Mouse (Mus musculus): ENCODE data around the gene Adra1b.

Gene Adra1b

GRCm38 (mm10) chr11:43823349-43823748 lies 77.7 kb downstream of the Adra1b start:
- in situ Hi-C loops (cut with MboI; ENCODE audit: low sequenced_read_pairs), result no loop called here

GRCm38 (mm10) chr11:43820552-43821460 lies 80.2 kb downstream of the Adra1b start:
- in situ Hi-C loops (cut with MboI; ENCODE audit: low sequenced_read_pairs), result no loop called here

DNA sequence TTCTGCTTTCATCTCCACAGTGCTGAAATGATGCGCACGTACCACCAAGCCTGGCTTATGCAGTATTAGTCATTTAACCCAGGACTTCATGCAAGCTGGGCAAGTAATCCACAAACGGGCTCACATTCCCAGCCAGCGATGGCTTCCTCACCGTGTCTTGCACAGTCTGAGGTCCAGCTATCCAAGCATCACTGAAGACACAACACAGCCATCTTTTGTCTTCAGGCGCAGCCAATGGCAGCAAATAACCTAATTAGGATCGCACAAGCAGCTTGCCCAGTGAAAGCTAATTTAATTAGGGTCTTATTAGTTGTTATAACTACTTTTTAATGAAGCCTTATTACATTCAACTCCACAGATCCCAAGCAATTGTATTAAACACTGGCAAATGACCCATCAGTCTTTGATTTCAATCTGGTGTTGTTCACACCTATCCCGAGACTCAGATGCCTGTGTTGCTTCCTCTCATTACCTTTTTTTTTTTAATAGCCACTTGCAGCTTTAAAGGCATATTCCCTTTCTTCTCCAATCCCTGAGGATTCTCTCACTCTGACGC lies 83.6 kb downstream of the Adra1b start:
- in situ Hi-C loops (cut with MboI; ENCODE audit: low sequenced_read_pairs), result no loop called here

DNA sequence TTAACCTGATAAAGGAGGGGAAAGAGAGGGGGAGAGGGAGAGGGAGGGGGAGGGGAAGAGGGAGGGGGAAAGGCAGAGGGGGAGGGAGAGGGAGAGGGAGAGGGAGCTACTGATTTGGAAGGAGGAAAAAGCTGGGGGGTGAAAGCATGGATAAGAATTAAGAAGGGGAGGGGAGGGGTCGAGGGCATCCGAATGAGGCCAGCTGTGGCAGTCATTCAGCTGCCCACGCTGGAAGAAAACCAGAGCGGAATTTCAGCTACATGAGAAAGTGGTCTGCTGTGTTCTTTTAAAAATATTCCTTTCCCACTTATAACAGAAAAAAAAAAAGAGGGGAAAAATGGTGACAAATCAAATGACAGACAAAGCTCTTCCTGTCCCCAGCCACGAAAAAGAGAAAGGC lies 88.5 kb downstream of the Adra1b start:
- in situ Hi-C loops (cut with MboI; ENCODE audit: low sequenced_read_pairs), result no loop called here

DNA sequence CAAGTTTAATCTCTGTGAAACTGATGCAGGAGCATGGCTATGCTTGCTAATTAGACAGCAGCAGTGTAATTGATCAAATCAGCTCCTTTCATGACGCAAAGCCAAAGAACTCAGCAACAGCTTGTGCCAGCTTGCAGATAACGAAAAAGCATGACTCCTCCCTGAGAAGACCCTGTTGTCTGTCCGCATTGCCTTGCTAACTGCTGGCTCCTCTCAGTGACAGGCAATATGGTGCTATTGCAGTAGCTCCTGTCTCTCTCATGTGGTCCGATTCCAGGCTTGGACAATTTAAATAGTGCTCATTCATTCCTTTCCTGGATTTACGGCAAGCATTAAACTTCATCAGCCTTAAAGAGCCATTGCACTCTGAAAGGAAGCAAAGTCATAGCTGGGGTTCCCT lies 93.3 kb downstream of the Adra1b start:
- in situ Hi-C loops (cut with MboI; ENCODE audit: low sequenced_read_pairs), result no loop called here

DNA sequence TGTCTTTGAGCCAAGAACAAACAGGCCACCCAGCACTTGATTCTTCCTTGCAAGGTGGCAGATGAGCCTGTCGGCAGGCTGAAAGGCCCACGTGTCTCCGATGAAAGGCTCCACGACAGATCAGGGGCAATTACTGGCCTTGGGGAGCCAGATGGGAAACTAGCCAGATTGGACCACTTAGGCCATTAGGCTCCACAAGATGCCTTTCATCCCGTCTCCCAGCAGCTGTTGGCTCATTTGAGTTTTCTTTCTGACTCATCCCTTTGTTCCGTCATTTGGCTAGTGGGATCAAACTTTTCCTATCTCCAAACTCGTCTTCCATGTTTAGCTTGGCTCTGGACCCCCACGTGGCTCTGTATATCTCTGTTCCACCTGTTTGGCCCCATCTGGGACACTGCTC lies 105.0 kb downstream of the Adra1b start:
- in situ Hi-C loops (cut with MboI; ENCODE audit: low sequenced_read_pairs), result no loop called here

DNA sequence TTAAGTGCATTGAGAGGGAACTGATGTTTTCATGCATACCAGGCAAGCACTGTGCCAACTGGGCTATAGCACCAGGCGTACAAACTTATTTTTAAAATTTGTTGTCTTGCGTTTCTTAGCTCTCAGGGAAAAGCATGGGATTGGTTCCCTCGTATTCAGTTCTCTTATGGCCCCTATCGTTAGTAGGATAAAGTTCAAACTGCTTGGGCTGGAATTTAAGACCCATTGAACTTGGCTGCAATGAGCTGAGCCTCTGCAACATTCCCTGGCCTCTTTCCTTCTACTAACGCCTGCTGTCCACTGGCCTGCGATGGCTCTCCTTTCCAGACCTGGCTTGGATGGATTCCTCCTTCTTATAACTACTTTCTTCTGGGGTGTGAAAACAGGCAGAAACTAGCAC lies 110.6 kb downstream of the Adra1b start:
- in situ Hi-C loops (cut with MboI; ENCODE audit: low sequenced_read_pairs), result no loop called here

- in situ Hi-C loops (cut with MboI; ENCODE audit: low sequenced_read_pairs), result loop anchor here (10.0 kb wide), 1 partner anchor 541 kb away; no protein-coding TSS in a partner anchor
Measured at GRCm38 (mm10) chr11:43783772-43784171, 117.2 kb downstream of the Adra1b start.

- in situ Hi-C loops (cut with MboI; ENCODE audit: low sequenced_read_pairs), result loop anchor here (10.0 kb wide), 1 partner anchor 542 kb away; no protein-coding TSS in a partner anchor
Measured at GRCm38 (mm10) chr11:43783106-43783505, 117.9 kb downstream of the Adra1b start.

GRCm38 (mm10) chr11:43779551-43779950 lies 121.5 kb downstream of the Adra1b start:
- in situ Hi-C loops (cut with MboI; ENCODE audit: low sequenced_read_pairs), result no loop called here

- in situ Hi-C loops (cut with MboI; ENCODE audit: low sequenced_read_pairs), result no loop called here
Measured at GRCm38 (mm10) chr11:43776324-43776694, 124.7 kb downstream of the Adra1b start.

DNA sequence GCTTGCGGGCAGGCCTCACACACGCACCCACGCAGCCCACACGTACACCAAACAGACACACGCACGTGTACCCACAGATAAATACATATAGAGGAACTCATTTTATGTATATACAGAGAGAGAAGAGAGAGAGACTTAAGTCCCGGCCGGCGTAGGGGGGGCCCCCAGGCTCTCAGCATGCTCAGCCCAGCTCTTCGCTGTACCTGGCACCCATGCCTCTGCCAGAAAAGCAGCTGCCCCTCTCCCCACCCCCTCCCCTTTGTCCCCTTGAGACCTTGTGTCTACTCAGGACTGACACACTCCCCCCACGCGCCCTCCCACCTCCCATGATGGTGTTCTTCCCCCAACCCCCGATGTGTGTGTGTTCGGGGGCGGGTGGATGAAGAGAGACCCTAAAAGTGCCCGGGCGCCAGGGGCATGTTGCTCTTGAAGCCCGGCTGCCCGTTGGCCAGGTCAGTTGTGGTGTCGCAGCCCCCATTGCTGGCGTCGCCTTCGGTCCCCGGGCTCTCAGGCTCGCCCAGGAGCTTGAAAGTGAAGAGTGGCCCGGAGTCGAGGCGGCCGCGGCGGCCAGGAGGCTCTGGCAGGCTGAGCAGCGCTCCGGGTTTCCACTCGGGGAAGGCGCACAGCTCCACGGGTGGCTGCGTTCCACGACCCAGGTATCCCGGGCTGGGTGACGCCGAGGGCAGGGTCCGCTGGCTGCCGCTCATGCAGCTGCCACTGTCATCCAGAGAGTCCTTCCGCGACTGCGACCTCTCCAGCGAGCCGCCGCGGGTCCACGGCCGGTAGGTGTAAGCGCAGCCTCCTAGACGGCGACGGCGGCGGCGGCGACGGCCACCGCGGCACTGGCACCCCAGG lies 125.3 kb downstream of the Adra1b start:
- in situ Hi-C loops (cut with MboI; ENCODE audit: low sequenced_read_pairs), result no loop called here

GRCm38 (mm10) chr11:43773725-43774124 lies 127.3 kb downstream of the Adra1b start:
- in situ Hi-C loops (cut with MboI; ENCODE audit: low sequenced_read_pairs), result no loop called here

- in situ Hi-C loops (cut with MboI; ENCODE audit: low sequenced_read_pairs), result no loop called here
Measured at GRCm38 (mm10) chr11:43770110-43770509, 130.9 kb downstream of the Adra1b start.

GRCm38 (mm10) chr11:43767749-43768148 lies 133.3 kb downstream of the Adra1b start:
- in situ Hi-C loops (cut with MboI; ENCODE audit: low sequenced_read_pairs), result no loop called here

GRCm38 (mm10) chr11:43766922-43767648 lies 133.9 kb downstream of the Adra1b start:
- in situ Hi-C loops (cut with MboI; ENCODE audit: low sequenced_read_pairs), result no loop called here

DNA sequence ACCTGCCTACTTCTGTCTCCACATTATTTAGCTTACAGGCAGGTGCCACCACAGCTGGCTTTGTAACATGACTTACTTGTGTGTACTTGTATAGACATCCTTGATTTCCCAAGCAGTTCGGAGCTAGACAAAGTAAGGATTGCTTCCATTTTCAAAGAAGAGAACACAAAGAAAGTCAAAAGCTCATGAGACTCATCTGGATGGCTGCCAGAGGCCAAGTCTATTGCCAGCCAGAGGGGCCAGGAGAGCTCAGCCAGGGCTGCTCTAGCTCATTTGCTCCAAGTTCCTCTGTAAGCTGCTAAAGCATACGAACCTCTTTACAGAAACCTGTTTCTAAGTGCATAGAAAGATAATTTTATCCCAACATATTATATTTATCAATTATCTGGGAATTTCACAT lies 142.6 kb downstream of the Adra1b start:
- in situ Hi-C loops (cut with MboI; ENCODE audit: low sequenced_read_pairs), result no loop called here

- in situ Hi-C loops (cut with MboI; ENCODE audit: low sequenced_read_pairs), result no loop called here
Measured at GRCm38 (mm10) chr11:43755411-43755810, 145.6 kb downstream of the Adra1b start.

DNA sequence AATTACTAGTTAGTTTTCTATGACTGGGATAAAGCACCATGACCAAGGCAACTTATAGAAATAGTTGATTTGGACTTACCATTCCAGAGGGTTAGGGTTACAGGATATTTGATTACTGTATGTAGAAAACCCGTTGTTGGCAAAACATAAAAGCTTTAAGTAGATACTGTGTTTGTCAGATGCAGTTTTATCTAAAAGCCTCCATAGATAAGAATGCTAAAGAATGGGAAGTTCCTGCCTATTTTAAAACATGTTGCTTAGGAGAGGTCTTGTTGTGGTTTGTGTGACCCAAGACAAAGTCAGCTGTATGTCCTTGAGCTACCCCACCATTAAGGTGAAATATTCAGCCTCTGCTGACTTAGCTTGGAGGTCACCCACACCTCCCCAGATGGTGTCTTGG lies 146.4 kb downstream of the Adra1b start:
- in situ Hi-C loops (cut with MboI; ENCODE audit: low sequenced_read_pairs), result no loop called here

DNA sequence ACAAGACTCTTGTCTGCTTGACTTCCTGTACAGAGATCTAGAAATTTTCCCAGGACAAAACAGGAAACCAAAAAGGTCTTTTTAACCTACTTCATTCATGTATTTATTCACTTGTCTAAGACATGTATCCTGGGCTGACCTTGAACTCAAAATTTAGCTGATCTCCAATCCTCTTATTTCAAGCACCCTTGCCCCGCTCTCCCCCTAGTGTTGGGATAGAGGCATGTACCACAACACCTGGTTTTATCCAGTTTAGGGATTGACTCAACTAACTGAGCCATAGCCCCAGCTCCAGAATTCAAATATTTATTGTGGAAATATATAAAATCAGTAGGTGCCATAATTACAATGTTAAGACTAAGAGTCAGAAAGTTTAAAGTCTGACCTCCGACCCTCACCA lies 149.5 kb downstream of the Adra1b start:
- in situ Hi-C loops (cut with MboI; ENCODE audit: low sequenced_read_pairs), result no loop called here
